28 mouse cellular contexts compared by ENCODE assay signal in genomic region chr2:180527883-180528282, GRCm38 (mm10). TPM values are rescaled to one million over a fixed set of nuclear protein-coding genes. Genes with fewer than 3 reads are reported as not detected.
DNase-seq lines count a peak whose midpoint lies in the region; ATAC-seq and TF ChIP-seq lines count a peak whose summit lies in the region.
"Had no signal": no experiment of that assay in that cellular context is flagged by ENCODE, and none has a peak within 500 bp of the region (broad histone marks: within the 10 kb centered on the region; RNA-seq: fewer than 3 reads in every experiment).

No protein-coding gene starts in this region.

- H3K4me3 ChIP-seq in lung, embryonic 14.5 days (ENCODE audit: low read depth, low read length): no peak overlapping the region
- no peak overlapping the region for H3K4me3 ChIP-seq in forebrain, postnatal 0 days (ENCODE audit: low read depth, low read length)
- H3K4me3 ChIP-seq: gastrocnemius, adult 2 months; hindbrain, embryonic 15.5 days; limb, embryonic 10.5 days; limb, embryonic 15.5 days; liver, embryonic 13.5 days had no signal

- ATAC-seq in lung, embryonic 14.5 days (ENCODE audit: insufficient read depth): no peak
- peak; percentile 30; the same call in 1 of the 2 replicates for ATAC-seq in forebrain, postnatal 0 days

- peaks cover 7% of the 10 kb centered on the region; the same call in 1 of the 2 replicates for H3K4me1 ChIP-seq in lung, embryonic 14.5 days (ENCODE audit: insufficient read depth)
- peaks cover 16% of the 10 kb centered on the region for H3K4me1 ChIP-seq in forebrain, postnatal 0 days (ENCODE audit: insufficient read depth)
- H3K4me1 ChIP-seq: liver, embryonic 13.5 days had no signal

- H3K27me3 ChIP-seq in lung, embryonic 14.5 days (ENCODE audit: insufficient read depth, low read length): peaks cover 2% of the 10 kb centered on the region; the same call in 1 of the 2 replicates
- no peaks in the 10 kb centered on the region for H3K27me3 ChIP-seq in forebrain, postnatal 0 days (ENCODE audit: insufficient read depth, low read length)
- H3K27me3 ChIP-seq: hindbrain, embryonic 15.5 days had no signal

- no peaks in the 10 kb centered on the region for H3K36me3 ChIP-seq in lung, embryonic 14.5 days (ENCODE audit: insufficient read depth)
- no peaks in the 10 kb centered on the region for H3K36me3 ChIP-seq in forebrain, postnatal 0 days (ENCODE audit: insufficient read depth)
- H3K36me3 ChIP-seq: G1E; hindbrain, embryonic 15.5 days; limb, embryonic 10.5 days; limb, embryonic 15.5 days; liver, embryonic 13.5 days had no signal

- no peak for TF ChIP-seq CTCF in lung, embryonic 14.5 days (IDR thresholded peaks at IDR 0.05; ENCODE audit: low read depth)
- no peak for TF ChIP-seq CTCF in brain, embryonic 14.5 days (IDR thresholded peaks at IDR 0.05; ENCODE audit: borderline replicate concordance, extremely low read depth, insufficient read depth, insufficient read length)
- TF ChIP-seq CTCF in forebrain, postnatal 0 days (IDR thresholded peaks at IDR 0.05; ENCODE audit: low read depth): no peak

- no peak for TF ChIP-seq POLR2A in brain, embryonic 14.5 days (IDR thresholded peaks at IDR 0.05; ENCODE audit: borderline replicate concordance, extremely low read depth, insufficient read depth, insufficient read length, poor library complexity, severe bottlenecking)

- H3K27ac ChIP-seq in lung, embryonic 14.5 days (ENCODE audit: low read depth): no peak overlapping the region
- H3K27ac ChIP-seq in forebrain, postnatal 0 days (ENCODE audit: low read depth, low read length): no peak overlapping the region; the same call in 1 of the 2 replicates
- H3K27ac ChIP-seq: gastrocnemius, adult 2 months; hindbrain, embryonic 15.5 days; limb, embryonic 10.5 days; limb, embryonic 15.5 days; liver, embryonic 13.5 days had no signal

- no peaks in the 10 kb centered on the region for H3K9me3 ChIP-seq in lung, embryonic 14.5 days (ENCODE audit: low read depth, low read length)
- H3K9me3 ChIP-seq in forebrain, postnatal 0 days (ENCODE audit: low read length): no peaks in the 10 kb centered on the region
- H3K9me3 ChIP-seq: G1E; hindbrain, embryonic 15.5 days; limb, embryonic 10.5 days; limb, embryonic 15.5 days; liver, embryonic 13.5 days had no signal

- WGBS in lung, embryonic 14.5 days: 11% methylated on average over 8 of the region's 8 CpGs
- 20% methylated on average over 8 of the region's 8 CpGs for WGBS in forebrain, postnatal 0 days

- no peak overlapping the region; the same call in 1 of the 2 replicates for H3K9ac ChIP-seq in lung, embryonic 14.5 days
- no peak overlapping the region for H3K9ac ChIP-seq in forebrain, postnatal 0 days
- H3K9ac ChIP-seq: hindbrain, embryonic 15.5 days; limb, embryonic 15.5 days; liver, embryonic 13.5 days had no signal

- no peak overlapping the region for H3K4me2 ChIP-seq in lung, embryonic 14.5 days
- H3K4me2 ChIP-seq in forebrain, postnatal 0 days (ENCODE audit: low read depth): no peak overlapping the region
- H3K4me2 ChIP-seq: heart, embryonic 11.5 days; hindbrain, embryonic 15.5 days; limb, embryonic 15.5 days; liver, embryonic 13.5 days had no signal

- DNase-seq in cerebellum, postnatal 14 days: peak; percentile 29 to 33
- DNase-seq in cerebellum, adult 18-20 months: no peak
- peak; percentile 15 for DNase-seq in lung, embryonic 14.5 days
- no peak for DNase-seq in lung, postnatal 10 days
- DNase-seq in brain, embryonic 14.5 days (ENCODE audit: low read depth): peak; percentile 64
- DNase-seq in forebrain, postnatal 0 days: no peak
- no peak for DNase-seq in adrenal gland, adult 18-20 months (ENCODE audit: low spot score in 2 of 2)
- no peak for DNase-seq in left cerebral cortex, adult 9 months (ENCODE audit: low spot score in 2 of 2)
- DNase-seq: adrenal gland, postnatal 14 days; cerebellum, adult 11-12 months; cerebellum, postnatal 36 days; gastrocnemius, adult 2 months; gastrocnemius, postnatal 36 days; heart, adult 18-20 months; heart, postnatal 36 days; kidney, adult 18-20 months; kidney, postnatal 36 days; liver, embryonic 13.5 days; lung, adult 18-20 months; right cerebral cortex, adult 18-20 months; spleen, adult 18-20 months; thymus, postnatal 14 days had no signal

RNA-seq across cellular contexts. Expression of gene Ntsr1, which starts 28.1 kb away (rescaled TPM):
- 2.6 and 3.0 TPM in 2 replicates for polyA plus RNA-seq in lung, embryonic 14.5 days (2014; fragmentation: Nextera tagmentation; extraction: Ambion mirVana)
- 3.6 and 4.3 TPM in 2 replicates for polyA plus RNA-seq in brain, embryonic 14.5 days (2012; rRNA removed)
- 19.8 and 35.8 TPM in 2 replicates for total RNA-seq in forebrain, postnatal 0 days (2014; rRNA removed)
- polyA plus RNA-seq in forebrain, postnatal 0 days (2015; fragmentation: Nextera tagmentation; extraction: Ambion mirVana): 13.2 and 18.1 TPM in 2 replicates
- not detected for total RNA-seq in adrenal gland, adult 18-20 months (2021)
- total RNA-seq: adrenal gland, postnatal 14 days; gastrocnemius, adult 2 months; gastrocnemius, postnatal 36 days; heart, adult 18-20 months; heart, postnatal 36 days; megakaryocyte, adult 5-6 weeks had no signal
- polyA plus RNA-seq: G1E had no signal

RNA-seq across cellular contexts. Expression of gene Mrgbp, which starts 53.2 kb away (rescaled TPM):
- polyA plus RNA-seq in lung, embryonic 14.5 days (2014; fragmentation: Nextera tagmentation; extraction: Ambion mirVana): 34.7 and 39.0 TPM in 2 replicates
- 54.3 and 69.8 TPM in 2 replicates for polyA plus RNA-seq in brain, embryonic 14.5 days (2012; rRNA removed)
- 55.0 and 63.2 TPM in 2 replicates for total RNA-seq in forebrain, postnatal 0 days (2014; rRNA removed)
- 31.8 and 34.2 TPM in 2 replicates for polyA plus RNA-seq in forebrain, postnatal 0 days (2015; fragmentation: Nextera tagmentation; extraction: Ambion mirVana)
- total RNA-seq in adrenal gland, adult 18-20 months (2021): 10 to 100 TPM; 14.5 to 17.2 TPM

Comparison
In these comparisons a context has a peak if more than half of its experiments do, and no peak if none do; other contexts are left out.
1. DNase-seq: peak in cerebellum, postnatal 14 days (2 of 2), lung, embryonic 14.5 days (single experiment) and brain, embryonic 14.5 days (single experiment); none in cerebellum, adult 18-20 months (0 of 2), lung, postnatal 10 days (single experiment), forebrain, postnatal 0 days (single experiment), adrenal gland, adult 18-20 months (0 of 2) and left cerebral cortex, adult 9 months (0 of 2).